ENCODE assay signal across 29 mouse cellular contexts in the genomic region with DNA sequence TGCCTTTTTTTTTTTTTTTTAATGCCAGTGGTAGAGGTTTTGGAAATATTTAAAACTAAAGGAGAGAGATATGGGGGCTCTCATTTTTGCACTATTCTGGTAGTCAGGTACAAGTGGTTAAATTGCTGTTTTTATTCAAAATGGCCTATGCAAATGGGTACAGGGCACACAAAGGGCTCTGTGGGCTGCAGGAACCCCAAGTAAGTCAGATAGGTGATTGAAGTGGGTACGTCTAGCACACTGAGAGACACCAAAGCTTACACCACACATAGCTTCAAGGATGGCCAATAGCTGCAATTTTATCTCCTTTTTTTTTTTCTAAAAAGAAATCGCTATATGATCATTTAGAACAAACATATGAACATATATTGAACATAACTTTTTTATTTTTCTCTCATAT. TPM values are rescaled to one million over a fixed set of nuclear protein-coding genes. Genes with fewer than 3 reads are reported as not detected.
DNase-seq lines count a peak whose midpoint lies in the region; ATAC-seq lines count a peak whose summit lies in the region.
"Had no signal": no experiment of that assay in that cellular context is flagged by ENCODE, and none has a peak within 500 bp of the region (broad histone marks: within the 10 kb centered on the region; RNA-seq: fewer than 3 reads in every experiment).

No protein-coding gene starts in this region.

- DNase-seq in CD4-positive helper T cell, adult 2 months (ENCODE audit: low read depth, low spot score): peak; percentile 36
- DNase-seq in CD4-positive, CD25-positive, alpha-beta regulatory T cell, adult 2 months (ENCODE audit: low read depth, low spot score): peak; percentile 59
- DNase-seq in T-cell, adult 2 months (ENCODE audit: low spot score): peak; percentile 43
- no peak for DNase-seq in left cerebral cortex, adult 9 months (ENCODE audit: low spot score in 2 of 2)
- DNase-seq in layer of hippocampus, adult 9-11 months: no peak
- DNase-seq in gastrocnemius, adult 18-20 months (ENCODE audit: low spot score): no peak
- no peak for DNase-seq in heart, adult 18-20 months
- DNase-seq: adrenal gland, adult 8-10 months; adrenal gland, postnatal 14 days; adrenal gland, postnatal 36 days; cerebellum, adult 11-12 months; cerebellum, adult 2 months; cerebellum, adult 9-10 months; cerebellum, postnatal 10 days; cerebellum, postnatal 25 days; forebrain, postnatal 0 days had no signal

- peak; percentile 51 for ATAC-seq in inflammation-experienced regulatory T-cells, adult 6 months
- ATAC-seq: forebrain, embryonic 13.5 days; forebrain, embryonic 15.5 days; forebrain, postnatal 0 days; Patski had no signal

RNA-seq across cellular contexts. Expression of gene Gm17490, which starts 6.5 kb away (rescaled TPM):
- not detected for polyA plus RNA-seq in inflammation-experienced regulatory T-cells, adult 6 months (2017; shearing (Covaris generic))
- not detected for total RNA-seq in gastrocnemius, adult 18-20 months (2021)
- not detected for total RNA-seq in heart, adult 18-20 months (2021)
- total RNA-seq: adrenal gland, adult 18-20 months; adrenal gland, adult 8-10 months; adrenal gland, postnatal 14 days; adrenal gland, postnatal 36 days; CH12.LX; forebrain, postnatal 0 days; G1E had no signal
- polyA plus RNA-seq: C2C12; cerebellum, adult 2 months; cortical plate, adult 2 months; embryonic facial prominence, embryonic 10.5 days; embryonic facial prominence, embryonic 12.5 days; embryonic facial prominence, embryonic 14.5 days; forebrain, embryonic 11.5 days; forebrain, embryonic 13.5 days; forebrain, embryonic 15.5 days; forebrain, postnatal 0 days; G1E; Patski had no signal

RNA-seq across cellular contexts. Expression of gene Rbm17, which starts 15.6 kb away (rescaled TPM):
- 10 to 100 TPM; 31.6 to 40.5 (median 38.6) TPM for polyA plus RNA-seq in inflammation-experienced regulatory T-cells, adult 6 months (2017; shearing (Covaris generic))
- 10 to 100 TPM; 54.7 to 55.5 TPM for total RNA-seq in gastrocnemius, adult 18-20 months (2021)
- total RNA-seq in heart, adult 18-20 months (2021): 10 to 100 TPM; 56.4 to 64.0 TPM

RNA-seq across cellular contexts. Expression of gene Il2ra, which starts 23.0 kb away (rescaled TPM):
- 100 to 1,000 TPM in 2 of 3 experiments, 10 to 100 TPM in 1; 79.6 to 261 (median 234) TPM for polyA plus RNA-seq in inflammation-experienced regulatory T-cells, adult 6 months (2017; shearing (Covaris generic))
- total RNA-seq in gastrocnemius, adult 18-20 months (2021): under 1 TPM; 0.43 to 0.59 TPM
- total RNA-seq in heart, adult 18-20 months (2021): 1 to 10 TPM in 1 of 2 experiments, under 1 TPM in 1; 0.62 to 1.2 TPM
- total RNA-seq: forebrain, postnatal 0 days had no signal
- polyA plus RNA-seq: C2C12; embryonic facial prominence, embryonic 10.5 days; embryonic facial prominence, embryonic 12.5 days; embryonic facial prominence, embryonic 14.5 days; forebrain, embryonic 11.5 days; forebrain, embryonic 13.5 days; forebrain, embryonic 15.5 days; forebrain, postnatal 0 days; G1E; Patski had no signal

Comparison
In these comparisons a context has a peak if more than half of its experiments do, and no peak if none do; other contexts are left out.
1. DNase-seq: peak in CD4-positive helper T cell, adult 2 months (single experiment), CD4-positive, CD25-positive, alpha-beta regulatory T cell, adult 2 months (single experiment) and T-cell, adult 2 months (single experiment); none in left cerebral cortex, adult 9 months (0 of 2), layer of hippocampus, adult 9-11 months (single experiment), gastrocnemius, adult 18-20 months (single experiment) and heart, adult 18-20 months (0 of 2).